In the genomic region with DNA sequence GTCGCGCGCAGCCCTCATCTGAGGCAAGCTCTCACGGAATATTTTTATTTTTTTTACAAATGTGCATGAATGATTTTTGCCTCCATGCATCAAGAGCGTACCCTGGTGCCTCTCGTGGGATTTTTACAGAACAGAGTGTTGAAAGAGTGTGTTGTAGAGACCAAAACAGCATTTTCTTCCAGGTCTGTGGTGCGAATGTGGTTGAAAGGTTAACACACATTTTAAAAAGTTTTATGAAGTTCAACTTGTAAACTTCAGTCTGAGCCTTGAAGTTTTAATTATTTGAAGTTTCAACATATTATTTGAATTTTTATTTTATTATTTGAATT, we compare ENCODE assay signal across 8 mouse cellular contexts. TPM values are rescaled to one million over a fixed set of nuclear protein-coding genes. Genes with fewer than 3 reads are reported as not detected.
A peak's percentile ranks its signal among the peaks of the same experiment; 100 is the strongest.
DNase-seq lines count a peak whose midpoint lies in the region; ATAC-seq and TF ChIP-seq lines count a peak whose summit lies in the region.

No protein-coding gene starts in this region.

- no peaks in the 10 kb centered on the region for H3K27me3 ChIP-seq in embryonic facial prominence, embryonic 14.5 days (replicated peaks; ENCODE audit: control insufficient read depth, insufficient read depth, low read length)
- H3K27me3 ChIP-seq in limb, embryonic 10.5 days (ENCODE audit: low read depth, poor library complexity, severe bottlenecking) = no peaks in the 10 kb centered on the region
- no peaks in the 10 kb centered on the region for H3K27me3 ChIP-seq in neural tube, embryonic 15.5 days (replicated peaks)

- peak overlapping the region; percentile 91 for H3K9ac ChIP-seq in embryonic facial prominence, embryonic 14.5 days (ENCODE audit: low read depth, low read length)
- H3K9ac ChIP-seq in neural tube, embryonic 15.5 days (replicated peaks) = peak overlapping the region; percentile 64

- no peaks in the 10 kb centered on the region for H3K4me1 ChIP-seq in lung, adult 2 months (ENCODE audit: control insufficient read depth, insufficient read depth, low read length)
- H3K4me1 ChIP-seq in embryonic facial prominence, embryonic 14.5 days (ENCODE audit: control insufficient read depth, insufficient read depth, low read length) = peaks cover 6% of the 10 kb centered on the region; the same call in 1 of the 2 replicates
- peaks cover 15% of the 10 kb centered on the region for H3K4me1 ChIP-seq in limb, embryonic 10.5 days
- H3K4me1 ChIP-seq in neural tube, embryonic 15.5 days = peaks cover 37% of the 10 kb centered on the region

- H3K4me3 ChIP-seq in lung, adult 2 months (replicated peaks; ENCODE audit: extremely low read depth, low read depth, low read length) = peak overlapping the region; percentile 85
- peak overlapping the region; percentile 98 for H3K4me3 ChIP-seq in embryonic facial prominence, embryonic 14.5 days (ENCODE audit: low read depth, low read length)
- H3K4me3 ChIP-seq in limb, embryonic 10.5 days = peak overlapping the region; percentile 94
- H3K4me3 ChIP-seq in neural tube, embryonic 15.5 days (replicated peaks) = peak overlapping the region; percentile 72

- peak; percentile 66 for ATAC-seq in embryonic facial prominence, embryonic 14.5 days (ENCODE audit: low read depth)
- ATAC-seq in neural tube, embryonic 15.5 days (ENCODE audit: low FRiP score) = no peak

- H3K4me2 ChIP-seq in embryonic facial prominence, embryonic 14.5 days (ENCODE audit: low read depth, low read length) = peak overlapping the region; percentile 85
- peak overlapping the region; percentile 83 for H3K4me2 ChIP-seq in neural tube, embryonic 15.5 days

- peak overlapping the region; percentile 78 for H3K27ac ChIP-seq in embryonic facial prominence, embryonic 14.5 days (replicated peaks; ENCODE audit: low read depth, low read length)
- H3K27ac ChIP-seq in limb, embryonic 10.5 days = peak overlapping the region; percentile 85
- peak overlapping the region; percentile 79 for H3K27ac ChIP-seq in neural tube, embryonic 15.5 days (replicated peaks)

- no peak for TF ChIP-seq CTCF in lung, adult 2 months (IDR thresholded peaks at IDR 0.05; ENCODE audit: insufficient read depth, low read length)

- H3K36me3 ChIP-seq in embryonic facial prominence, embryonic 14.5 days (ENCODE audit: control insufficient read depth, insufficient read depth, low read length) = peaks cover 31% of the 10 kb centered on the region
- H3K36me3 ChIP-seq in limb, embryonic 10.5 days = peaks cover 34% of the 10 kb centered on the region
- H3K36me3 ChIP-seq in neural tube, embryonic 15.5 days = peaks cover 31% of the 10 kb centered on the region

- WGBS in lung, adult 2 months = under 1% methylated on average over 7 of the region's 7 CpGs
- WGBS in embryonic facial prominence, embryonic 14.5 days = under 1% methylated on average over 7 of the region's 7 CpGs
- under 1% methylated on average over 7 of the region's 7 CpGs for WGBS in limb, embryonic 10.5 days
- under 1% methylated on average over 7 of the region's 7 CpGs for WGBS in neural tube, embryonic 15.5 days

- no peaks in the 10 kb centered on the region for H3K9me3 ChIP-seq in embryonic facial prominence, embryonic 14.5 days (ENCODE audit: control insufficient read depth, low read length)
- H3K9me3 ChIP-seq in limb, embryonic 10.5 days (replicated peaks) = no peaks in the 10 kb centered on the region
- H3K9me3 ChIP-seq in neural tube, embryonic 15.5 days (replicated peaks) = no peaks in the 10 kb centered on the region

- no peak for DNase-seq in lung, adult 2 months
- DNase-seq in lung, postnatal 36 days = no peak
- no peak for DNase-seq in embryonic facial prominence, embryonic 14.5 days (ENCODE audit: low spot score)
- DNase-seq in limb, embryonic 10.5 days (ENCODE audit: low spot score) = no peak
- no peak for DNase-seq in adipocyte (ENCODE audit: low spot score)
- no peak for DNase-seq in thymus, postnatal 25 days
- DNase-seq in ovary, postnatal 10 days (ENCODE audit: low spot score) = no peak

- TF ChIP-seq POLR2A in lung, adult 2 months (IDR thresholded peaks at IDR 0.05; ENCODE audit: borderline replicate concordance, extremely low read depth, low read depth, low read length) = 0 out of 2 replicates have a peak, but pooled peaks have one; percentile 15

RNA-seq across cellular contexts. Expression of gene Abt1, which starts 0.3 kb away (rescaled TPM):
- 2.7 and 3.3 TPM in 2 replicates for polyA plus RNA-seq in lung, adult 2 months (2012; rRNA removed)
- polyA plus RNA-seq in embryonic facial prominence, embryonic 14.5 days (2014; fragmentation: Nextera tagmentation; extraction: Ambion mirVana) = 10.3 and 11.6 TPM in 2 replicates
- polyA plus RNA-seq in limb, embryonic 10.5 days (2016; fragmentation: Nextera tagmentation; extraction: Ambion mirVana) = 16.9 and 17.1 TPM in 2 replicates
- 9.3 and 10.3 TPM in 2 replicates for polyA plus RNA-seq in neural tube, embryonic 15.5 days (2015; fragmentation: Nextera tagmentation; extraction: Ambion mirVana)

RNA-seq across cellular contexts. Expression of gene Btn1a1, which starts 41.7 kb away (rescaled TPM):
- polyA plus RNA-seq in lung, adult 2 months (2012; rRNA removed) = not detected in 2 replicates
- 0.18 TPM in 1 of 2 replicates, not detected in the other for polyA plus RNA-seq in embryonic facial prominence, embryonic 14.5 days (2014; fragmentation: Nextera tagmentation; extraction: Ambion mirVana)
- 0.08 and 0.10 TPM in 2 replicates for polyA plus RNA-seq in limb, embryonic 10.5 days (2016; fragmentation: Nextera tagmentation; extraction: Ambion mirVana)
- polyA plus RNA-seq in neural tube, embryonic 15.5 days (2015; fragmentation: Nextera tagmentation; extraction: Ambion mirVana) = 0.15 TPM in 1 of 2 replicates, not detected in the other

RNA-seq across cellular contexts. Expression of gene Zfp322a, which starts 55.0 kb away (rescaled TPM):
- 1.4 and 2.4 TPM in 2 replicates for polyA plus RNA-seq in lung, adult 2 months (2012; rRNA removed)
- 40.2 and 44.9 TPM in 2 replicates for polyA plus RNA-seq in embryonic facial prominence, embryonic 14.5 days (2014; fragmentation: Nextera tagmentation; extraction: Ambion mirVana)
- polyA plus RNA-seq in limb, embryonic 10.5 days (2016; fragmentation: Nextera tagmentation; extraction: Ambion mirVana) = 55.7 and 69.0 TPM in 2 replicates
- 46.2 and 49.0 TPM in 2 replicates for polyA plus RNA-seq in neural tube, embryonic 15.5 days (2015; fragmentation: Nextera tagmentation; extraction: Ambion mirVana)

Comparison
In these comparisons a context has a peak if more than half of its experiments do, and no peak if none do; other contexts are left out.
1. RNA of gene Zfp322a, which starts 55.0 kb away (polyA plus RNA-seq): 55.7 to 69.0 TPM in limb, embryonic 10.5 days, 46.2 to 49.0 TPM in neural tube, embryonic 15.5 days and 40.2 to 44.9 TPM in embryonic facial prominence, embryonic 14.5 days; 1.4 to 2.4 TPM in lung, adult 2 months; every median in the first group is over 10 times any median in the second.
2. Peak in every context shown above with its lines, with median percentiles within 50 percentile points of each other: H3K4me3 ChIP-seq and H3K27ac ChIP-seq.